ENCODE assay signal across 7 mouse cellular contexts in the genomic region with DNA sequence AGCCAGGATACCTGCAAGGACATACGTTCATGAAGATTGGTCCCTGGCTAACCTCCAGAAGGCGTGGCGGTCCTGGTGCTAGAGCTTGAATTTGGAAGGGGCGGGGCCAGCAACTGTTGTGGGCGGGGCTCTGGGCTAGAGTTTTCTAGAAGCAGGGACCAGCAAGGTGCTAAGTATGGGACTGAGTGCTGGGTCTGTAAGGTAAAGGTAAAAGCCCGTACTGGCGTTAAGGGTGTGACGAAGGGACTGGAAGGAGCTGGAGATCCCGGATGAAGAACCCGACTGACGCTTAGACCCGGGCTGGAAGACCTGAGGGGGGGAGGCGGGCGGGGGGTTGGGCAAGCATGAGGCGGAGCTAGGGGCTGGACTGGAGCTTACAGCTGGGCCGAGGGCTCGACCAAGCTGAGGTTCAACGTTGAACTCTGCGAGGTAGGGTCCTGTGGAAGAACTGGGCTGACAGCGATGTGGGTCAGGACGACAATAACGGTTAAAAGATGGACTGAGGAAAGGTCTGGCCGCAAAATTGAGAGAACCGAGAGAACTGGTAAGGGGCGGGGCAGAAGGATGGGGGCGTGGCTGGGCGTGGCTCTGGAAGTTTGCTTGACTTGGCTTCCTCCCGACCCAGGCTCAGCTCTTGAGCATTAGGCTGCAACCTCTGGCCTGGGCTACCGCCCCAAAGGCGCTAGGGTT. TPM values are rescaled to one million over a fixed set of nuclear protein-coding genes. Genes with fewer than 3 reads are reported as not detected.
DNase-seq lines count a peak whose midpoint lies in the region; ATAC-seq lines count a peak whose summit lies in the region.

No protein-coding gene starts in this region.

- peak; percentile 76 for ATAC-seq in embryonic facial prominence, embryonic 12.5 days (ENCODE audit: insufficient number of reproducible peaks, insufficient read depth, low FRiP score, low TSS enrichment)

- no peaks in the 10 kb centered on the region for H3K27me3 ChIP-seq in embryonic facial prominence, embryonic 12.5 days
- no peaks in the 10 kb centered on the region for H3K27me3 ChIP-seq in heart, embryonic 10.5 days (ENCODE audit: insufficient read depth, poor library complexity, severe bottlenecking)

- H3K36me3 ChIP-seq in embryonic facial prominence, embryonic 12.5 days = peaks cover 24% of the 10 kb centered on the region
- H3K36me3 ChIP-seq in heart, embryonic 10.5 days = peaks cover 29% of the 10 kb centered on the region

- no peaks in the 10 kb centered on the region for H3K9me3 ChIP-seq in embryonic facial prominence, embryonic 12.5 days
- H3K9me3 ChIP-seq in heart, embryonic 10.5 days = no peaks in the 10 kb centered on the region

- 2% methylated on average over 30 of the region's 30 CpGs for WGBS in embryonic facial prominence, embryonic 12.5 days
- WGBS in heart, embryonic 10.5 days = 3% methylated on average over 30 of the region's 30 CpGs

- H3K4me2 ChIP-seq in embryonic facial prominence, embryonic 12.5 days (replicated peaks) = peak overlapping the region; percentile 56

- peak; percentile 80 for DNase-seq in adrenal gland, adult 8-10 months
- DNase-seq in heart, embryonic 10.5 days (ENCODE audit: low spot score) = peak; percentile 93
- DNase-seq in kidney, adult 9 months = peak; percentile 84
- peak; percentile 91 for DNase-seq in lung, postnatal 10 days
- DNase-seq in ovary, postnatal 10 days (ENCODE audit: low spot score) = peak; percentile 42
- peak; percentile 73 for DNase-seq in urinary bladder, postnatal 25 days (ENCODE audit: low spot score)

- H3K9ac ChIP-seq in embryonic facial prominence, embryonic 12.5 days = peak overlapping the region; percentile 21; the same call in 1 of the 2 replicates

- peak overlapping the region; percentile 48 for H3K27ac ChIP-seq in embryonic facial prominence, embryonic 12.5 days
- peak overlapping the region; percentile 85 for H3K27ac ChIP-seq in heart, embryonic 10.5 days

- peak overlapping the region; percentile 40 for H3K4me3 ChIP-seq in embryonic facial prominence, embryonic 12.5 days
- H3K4me3 ChIP-seq in heart, embryonic 10.5 days = peak overlapping the region; percentile 59

- H3K4me1 ChIP-seq in embryonic facial prominence, embryonic 12.5 days = peaks cover 14% of the 10 kb centered on the region
- peaks cover 26% of the 10 kb centered on the region for H3K4me1 ChIP-seq in heart, embryonic 10.5 days

RNA-seq across cellular contexts. Expression of gene Proca1, which starts 1.4 kb away (rescaled TPM):
- 10 to 100 TPM; 10.1 to 12.9 (median 11.9) TPM for total RNA-seq in adrenal gland, adult 8-10 months (2022)
- polyA plus RNA-seq in embryonic facial prominence, embryonic 12.5 days (2016; fragmentation: Nextera tagmentation; extraction: Ambion mirVana) = 2.9 TPM in 2 replicates
- polyA plus RNA-seq in heart, embryonic 10.5 days (2016; fragmentation: Nextera tagmentation; extraction: Ambion mirVana) = 2.9 and 3.3 TPM in 2 replicates

RNA-seq across cellular contexts. Expression of gene Rab34, which starts 6.3 kb away (rescaled TPM):
- total RNA-seq in adrenal gland, adult 8-10 months (2022) = 100 to 1,000 TPM in 2 of 4 experiments, 10 to 100 TPM in 2; 72.8 to 116 (median 98.4) TPM
- 164 and 181 TPM in 2 replicates for polyA plus RNA-seq in embryonic facial prominence, embryonic 12.5 days (2016; fragmentation: Nextera tagmentation; extraction: Ambion mirVana)
- 63.2 and 88.1 TPM in 2 replicates for polyA plus RNA-seq in heart, embryonic 10.5 days (2016; fragmentation: Nextera tagmentation; extraction: Ambion mirVana)

RNA-seq across cellular contexts. Expression of gene Rpl23a, which starts 11.2 kb away (rescaled TPM):
- 1,000 to 10,000 TPM; 1,361 to 1,741 (median 1,547) TPM for total RNA-seq in adrenal gland, adult 8-10 months (2022)
- 1,221 and 1,230 TPM in 2 replicates for polyA plus RNA-seq in embryonic facial prominence, embryonic 12.5 days (2016; fragmentation: Nextera tagmentation; extraction: Ambion mirVana)
- polyA plus RNA-seq in heart, embryonic 10.5 days (2016; fragmentation: Nextera tagmentation; extraction: Ambion mirVana) = 863 and 999 TPM in 2 replicates

RNA-seq across cellular contexts. Expression of gene Tlcd1, which starts 18.0 kb away (rescaled TPM):
- 10 to 100 TPM; 54.5 to 65.1 (median 61.2) TPM for total RNA-seq in adrenal gland, adult 8-10 months (2022)
- polyA plus RNA-seq in embryonic facial prominence, embryonic 12.5 days (2016; fragmentation: Nextera tagmentation; extraction: Ambion mirVana) = 13.5 and 14.2 TPM in 2 replicates
- polyA plus RNA-seq in heart, embryonic 10.5 days (2016; fragmentation: Nextera tagmentation; extraction: Ambion mirVana) = 16.9 and 18.7 TPM in 2 replicates

RNA-seq across cellular contexts. Expression of gene Nek8, which starts 18.1 kb away (rescaled TPM):
- 10 to 100 TPM; 10.7 to 29.6 (median 21.6) TPM for total RNA-seq in adrenal gland, adult 8-10 months (2022)
- 17.5 and 18.9 TPM in 2 replicates for polyA plus RNA-seq in embryonic facial prominence, embryonic 12.5 days (2016; fragmentation: Nextera tagmentation; extraction: Ambion mirVana)
- polyA plus RNA-seq in heart, embryonic 10.5 days (2016; fragmentation: Nextera tagmentation; extraction: Ambion mirVana) = 15.3 and 16.5 TPM in 2 replicates

Comparison
In these comparisons a context has a peak if more than half of its experiments do, and no peak if none do; other contexts are left out.
1. Peak in every context shown above with its lines: DNase-seq, ATAC-seq, H3K4me3 ChIP-seq and H3K27ac ChIP-seq.
2. DNase-seq: peak in every context shown above with its lines; median percentile 93 in heart, embryonic 10.5 days; 91 in lung, postnatal 10 days; 84 in kidney, adult 9 months; 80 in adrenal gland, adult 8-10 months; 73 in urinary bladder, postnatal 25 days; 42 in ovary, postnatal 10 days.